In the genomic region with DNA sequence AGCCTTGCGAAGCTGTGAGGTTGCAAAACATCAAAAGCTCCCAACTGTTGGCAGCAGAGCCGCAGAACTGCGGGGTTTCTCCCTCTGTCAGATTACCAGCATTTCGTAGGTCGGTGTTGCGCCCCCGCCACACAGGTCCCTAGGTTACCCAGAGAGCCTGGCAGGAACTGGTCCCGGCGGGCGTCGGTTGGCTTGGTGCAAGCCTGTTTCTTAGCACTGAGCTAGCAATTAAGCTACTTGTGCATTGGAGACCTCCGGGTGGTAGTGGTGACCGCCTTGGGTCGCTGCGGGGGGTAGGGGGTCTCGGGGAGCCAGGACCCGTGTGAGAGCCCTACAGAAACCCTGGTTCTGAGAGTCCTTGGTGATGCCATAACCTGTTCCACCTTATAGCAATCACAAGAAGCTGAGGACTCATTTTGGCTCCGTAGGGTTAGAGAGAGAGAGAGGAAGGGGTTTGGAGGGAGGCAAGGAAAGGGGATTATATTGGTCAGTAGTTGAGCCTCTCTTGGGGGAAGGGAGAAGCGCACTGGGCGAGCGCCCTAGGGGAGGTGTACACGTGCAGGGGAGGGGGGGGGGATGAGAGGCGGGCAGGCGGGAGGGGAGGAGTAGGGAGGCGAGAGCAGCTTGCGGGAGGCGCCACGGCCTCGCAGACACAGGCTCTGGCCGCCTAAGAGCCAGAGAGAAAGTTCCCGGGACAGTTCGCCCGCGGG, we compare ENCODE assay signal across 8 mouse cellular contexts. TPM values are rescaled to one million over a fixed set of nuclear protein-coding genes. Genes with fewer than 3 reads are reported as not detected.
A peak's percentile ranks its signal among the peaks of the same experiment; 100 is the strongest.
DNase-seq lines count a peak whose midpoint lies in the region; ATAC-seq lines count a peak whose summit lies in the region.

A gene (plus strand): TSS at position 653 of the 710 bp plus-strand sequence.

- ATAC-seq in kidney, embryonic 15.5 days (replicated peaks; ENCODE audit: low FRiP score): peak; percentile 78
- ATAC-seq in granulocyte monocyte progenitor cell, adult 5-6 weeks (replicated peaks; ENCODE audit: poor library complexity, severe bottlenecking): peak; percentile 35

- WGBS in kidney, embryonic 15.5 days: 1% methylated on average over 30 of the region's 34 CpGs

- DNase-seq in kidney, adult 9 months: no peak
- DNase-seq in layer of hippocampus, postnatal 14 days (ENCODE audit: low spot score in 2 of 2): peak; percentile 52 to 60
- DNase-seq in lung, postnatal 10 days: peak; percentile 46
- DNase-seq in right cerebral cortex, postnatal 36 days (ENCODE audit: low spot score in 2 of 2): peak; percentile 30 to 43
- no peak for DNase-seq in gastrocnemius, postnatal 25 days

- no peaks in the 10 kb centered on the region for H3K36me3 ChIP-seq in kidney, embryonic 15.5 days

- H3K27me3 ChIP-seq in kidney, embryonic 15.5 days: peaks cover 72% of the 10 kb centered on the region

- peak within 1 kb of the TSS; percentile 36; the same call in 1 of the 2 replicates for H3K9ac ChIP-seq in kidney, embryonic 15.5 days

- H3K27ac ChIP-seq in kidney, embryonic 15.5 days: no peak within 1 kb of the TSS
- no peak within 1 kb of the TSS for H3K27ac ChIP-seq in brown adipose tissue, adult 24 weeks (replicated peaks; ENCODE audit: low read depth, low read length)

- peak within 1 kb of the TSS; percentile 99 for H3K4me2 ChIP-seq in kidney, embryonic 15.5 days

- H3K4me1 ChIP-seq in kidney, embryonic 15.5 days: peaks cover 22% of the 10 kb centered on the region
- H3K4me1 ChIP-seq in brown adipose tissue, adult 24 weeks (ENCODE audit: control insufficient read depth, insufficient read depth, insufficient read length, low read length): peaks cover 3% of the 10 kb centered on the region; the same call in 1 of the 2 replicates

- H3K4me3 ChIP-seq in kidney, embryonic 15.5 days (replicated peaks): peak within 1 kb of the TSS; percentile 58
- peak within 1 kb of the TSS; percentile 35 for H3K4me3 ChIP-seq in brown adipose tissue, adult 24 weeks (ENCODE audit: insufficient read depth, low read depth, low read length)

- no peaks in the 10 kb centered on the region for H3K9me3 ChIP-seq in kidney, embryonic 15.5 days (replicated peaks)

RNA-seq across cellular contexts. Expression of the gene that starts here (rescaled TPM):
- 0.06 and 0.10 TPM in 2 replicates for polyA plus RNA-seq in kidney, embryonic 15.5 days (2015; fragmentation: Nextera tagmentation; extraction: Ambion mirVana)
- polyA plus RNA-seq in brown adipose tissue, adult 24 weeks (2012; ENCODE audit: insufficient read depth, insufficient read length, missing spikeins): not detected in 2 replicates
- total RNA-seq in granulocyte monocyte progenitor cell, adult 5-6 weeks (2014; fragmentation: Nextera tagmentation): not detected in 2 replicates
- not detected in 2 replicates for total RNA-seq in granulocyte monocyte progenitor cell, adult 5-6 weeks (2017)
- 10 to 100 TPM; 28.2 to 28.5 TPM for total RNA-seq in layer of hippocampus, postnatal 14 days (2021)
- total RNA-seq in gastrocnemius, postnatal 25 days (2021): not detected

Comparison
In these comparisons a context has a peak if more than half of its experiments do, and no peak if none do; other contexts are left out.
1. RNA of the gene that starts here (total RNA-seq): 28.2 to 28.5 TPM in layer of hippocampus, postnatal 14 days; not detected in gastrocnemius, postnatal 25 days and not detected in granulocyte monocyte progenitor cell, adult 5-6 weeks; every median in the first group is over 10 times any median in the second.
2. Peak in ATAC-seq, H3K4me3 ChIP-seq, H3K9ac ChIP-seq and H3K4me2 ChIP-seq in kidney, embryonic 15.5 days; RNA of the gene not detected or under 1 TPM.
3. Peak in ATAC-seq in granulocyte monocyte progenitor cell, adult 5-6 weeks; RNA of the gene not detected or under 1 TPM.
4. DNase-seq: peak in layer of hippocampus, postnatal 14 days (2 of 2), lung, postnatal 10 days (single experiment) and right cerebral cortex, postnatal 36 days (2 of 2); none in kidney, adult 9 months (single experiment) and gastrocnemius, postnatal 25 days (single experiment).